Mouse (Mus musculus) small intestine, adult 2 months (tissue): ENCODE results near the gene Itgb1bp1.

Experiments
- CTCF ChIP-seq: fragments of 200-500 bp; IDR thresholded peaks from 2 replicates; pipeline ENCODE4 v1.5.1; 2012; ENCODE audit warnings: low read depth, mild to moderate bottlenecking, control low read depth, inconsistent platforms, low read length, moderate library complexity, mixed read lengths; ENCODE audit not compliant: insufficient replicate concordance, insufficient read length; ENCODE audit errors: extremely low read depth
- POLR2A ChIP-seq: fragments of 200-500 bp; IDR thresholded peaks from 2 replicates; pipeline ENCODE4 v1.6.1; 2012; ENCODE audit warnings: low read depth, mild to moderate bottlenecking, control low read depth, inconsistent platforms, low read length, moderate library complexity

DNA sequence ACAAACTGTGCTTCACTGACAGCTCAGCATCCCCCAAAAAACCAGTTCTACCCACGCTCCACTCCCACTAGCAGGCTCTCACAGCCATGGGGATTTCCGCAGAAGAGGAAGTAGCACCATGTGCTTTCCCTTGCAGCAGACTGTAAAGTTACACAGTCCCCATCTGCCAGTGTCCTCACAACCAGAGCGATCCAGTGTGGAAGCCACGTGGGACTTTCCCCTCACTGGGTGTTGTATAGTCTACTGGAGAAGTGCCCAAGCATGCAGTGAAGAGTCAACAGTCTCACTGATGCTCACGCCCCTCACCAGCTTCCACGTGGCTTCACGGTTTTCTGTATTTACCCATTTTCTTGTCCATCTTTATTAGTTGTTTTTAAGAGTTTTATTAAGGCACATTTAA is 49.8 kb upstream of the Itgb1bp1 start:
- TF ChIP-seq CTCF: no peak
- no peak for TF ChIP-seq POLR2A
